Mouse (Mus musculus) intestine, postnatal 0 days (tissue): ENCODE results near the gene Pygb. TPM values are rescaled to one million over a fixed set of nuclear protein-coding genes. Genes with fewer than 3 reads are reported as not detected.

Experiments used
- ATAC-seq: fragments of 200-750 bp; cut with Nextera tagmentation; 2 replicates; pipeline ENCODE4 v1.8.0; 2017; ENCODE audit warnings: mild to moderate bottlenecking, moderate TSS enrichment, moderate library complexity
- H3K27ac ChIP-seq: fragments of 300-500 bp; sonication (generic); 2 replicates; pipeline ENCODE4 v1.5.1; 2014; ENCODE audit warnings: mild to moderate bottlenecking, low read depth, low read length, moderate library complexity
- H3K27me3 ChIP-seq: fragments of 300-500 bp; sonication (generic); replicated peaks from 2 replicates; pipeline ENCODE4 v1.6.1; 2014; ENCODE audit warnings: low read length, mixed read lengths; ENCODE audit not compliant: control insufficient read depth, insufficient read depth
- H3K36me3 ChIP-seq: fragments of 300-500 bp; sonication (generic); 2 replicates; pipeline ENCODE4 v1.6.1; 2014; ENCODE audit warnings: mild to moderate bottlenecking, moderate library complexity; ENCODE audit not compliant: control insufficient read depth, insufficient read depth
- H3K4me1 ChIP-seq: fragments of 300-500 bp; sonication (generic); replicated peaks from 2 replicates; pipeline ENCODE4 v1.6.1; 2014; ENCODE audit warnings: antibody characterized with exemption, low read length, mixed read lengths; ENCODE audit not compliant: control insufficient read depth, insufficient read depth
- H3K4me2 ChIP-seq: fragments of 300-500 bp; sonication (generic); replicated peaks from 2 replicates; pipeline ENCODE4 v1.6.1; 2014; ENCODE audit warnings: low read depth, mild to moderate bottlenecking, moderate library complexity
- H3K4me3 ChIP-seq: fragments of 300-500 bp; sonication (generic); 2 replicates; pipeline ENCODE4 v1.5.1; 2014; ENCODE audit warnings: low read depth, low read length
- H3K9ac ChIP-seq: fragments of 300-500 bp; sonication (generic); 2 replicates; pipeline ENCODE4 v1.6.1; 2014; ENCODE audit warnings: mild to moderate bottlenecking, low read depth, low read length
- H3K9me3 ChIP-seq: fragments of 300-500 bp; sonication (generic); 2 replicates; pipeline ENCODE4 v1.6.1; 2016; ENCODE audit warnings: mixed run types; ENCODE audit not compliant: control insufficient read depth
- CTCF ChIP-seq: sonication (generic); IDR thresholded peaks from 2 replicates; pipeline ENCODE4 v1.5.1; 2016; ENCODE audit warnings: low read depth, mild to moderate bottlenecking, control low read depth, antibody characterized with exemption, moderate library complexity
- WGBS: fragments of 180-500 bp; shearing (Covaris S2); extraction: QIAGEN DNeasy Blood & Tissue Kit; methylation state at CpG from one replicate; pipeline ENCODE4 v1.1.7; 2014; 5-methylcytosine and 5-hydroxymethylcytosine counted together
- polyA plus RNA-seq: library from polyadenylated mRNA; unstranded; fragments of >200 nt; fragmentation: Nextera tagmentation; extraction: Ambion mirVana; gene quantifications from 2 replicates; pipeline ENCODE4 v1.2.1, GENCODE M21; 2015

Gene Pygb
- polyA plus RNA-seq, 1 experiment from 2014 or later = 42.3 TPM

GRCm38 (mm10) chr2:150841109-150841508, 54.6 kb downstream of the Pygb start:
- Histone ChIP-seq H3K27me3 (no peaks in the 10 kb centered on the region), H3K36me3 (peaks cover 23% of the 10 kb centered on the region), H3K4me3 (no peak overlapping the region), H3K9ac (no peak overlapping the region), H3K27ac (no peak overlapping the region), H3K9me3 (no peaks in the 10 kb centered on the region), H3K4me2 (no peak overlapping the region), H3K4me1 (no peaks in the 10 kb centered on the region)
- 69% methylated on average over 11 of the region's 11 CpGs for WGBS
- TF ChIP-seq CTCF = no peak
- ATAC-seq = no peak

GRCm38 (mm10) chr2:150842049-150842461, 55.5 kb downstream of the Pygb start:
- no peak for ATAC-seq
- Histone ChIP-seq H3K4me2 (no peak overlapping the region), H3K27me3 (no peaks in the 10 kb centered on the region), H3K4me1 (no peaks in the 10 kb centered on the region), H3K9ac (no peak overlapping the region), H3K9me3 (no peaks in the 10 kb centered on the region), H3K4me3 (no peak overlapping the region), H3K36me3 (peaks cover 19% of the 10 kb centered on the region), H3K27ac (no peak overlapping the region)
- WGBS = 58% methylated on average over 7 of the region's 7 CpGs
- TF ChIP-seq CTCF = no peak

GRCm38 (mm10) chr2:150844798-150845197, 58.3 kb downstream of the Pygb start:
- Histone ChIP-seq H3K9ac (no peak overlapping the region), H3K36me3 (peaks cover 6% of the 10 kb centered on the region; the same call in 1 of the 2 replicates), H3K27ac (no peak overlapping the region), H3K4me3 (no peak overlapping the region), H3K27me3 (no peaks in the 10 kb centered on the region), H3K9me3 (no peaks in the 10 kb centered on the region), H3K4me1 (no peaks in the 10 kb centered on the region), H3K4me2 (no peak overlapping the region)
- no peak for TF ChIP-seq CTCF
- no peak for ATAC-seq
- 75% methylated on average over 1 of the region's 1 CpGs for WGBS

GRCm38 (mm10) chr2:150847436-150847995, 61.0 kb downstream of the Pygb start:
- Histone ChIP-seq H3K27ac (no peak overlapping the region; the same call in 1 of the 2 replicates), H3K36me3 (peaks cover 6% of the 10 kb centered on the region; the same call in 1 of the 2 replicates), H3K9ac (no peak overlapping the region), H3K4me3 (no peak overlapping the region), H3K4me1 (no peaks in the 10 kb centered on the region), H3K9me3 (no peaks in the 10 kb centered on the region), H3K4me2 (no peak overlapping the region), H3K27me3 (no peaks in the 10 kb centered on the region)
- no peak for ATAC-seq
- TF ChIP-seq CTCF = no peak
- 57% methylated on average over 8 of the region's 8 CpGs for WGBS

GRCm38 (mm10) chr2:150851251-150851650, 64.7 kb downstream of the Pygb start:
- peaks cover under 1% of the 10 kb centered on the region; the same call in 1 of the 2 replicates for H3K36me3 ChIP-seq
- no peaks in the 10 kb centered on the region for H3K9me3 ChIP-seq
- no peak overlapping the region for H3K4me3 ChIP-seq
- H3K27me3 ChIP-seq = no peaks in the 10 kb centered on the region
- no peak overlapping the region for H3K4me2 ChIP-seq
- H3K9ac ChIP-seq = no peak overlapping the region
- no peaks in the 10 kb centered on the region for H3K4me1 ChIP-seq
- TF ChIP-seq CTCF = peak; percentile 41
- H3K27ac ChIP-seq = no peak overlapping the region
- 60% methylated on average over 9 of the region's 9 CpGs for WGBS
- ATAC-seq = no peak

GRCm38 (mm10) chr2:150855186-150855585, 68.7 kb downstream of the Pygb start:
- TF ChIP-seq CTCF = no peak
- ATAC-seq = no peak
- Histone ChIP-seq H3K27ac (no peak overlapping the region), H3K9me3 (no peaks in the 10 kb centered on the region), H3K27me3 (no peaks in the 10 kb centered on the region), H3K4me2 (no peak overlapping the region), H3K4me3 (no peak overlapping the region), H3K9ac (no peak overlapping the region), H3K36me3 (no peaks in the 10 kb centered on the region), H3K4me1 (no peaks in the 10 kb centered on the region)
